Mouse (Mus musculus): ENCODE data around the gene Ncoa6. TPM values are rescaled to one million over a fixed set of nuclear protein-coding genes. Genes with fewer than 3 reads are reported as not detected.

Gene Ncoa6
- polyA plus RNA-seq, 2 experiments, result 26.9 to 45.4 TPM

- Histone ChIP-seq H3K4me2 (replicated peaks; ENCODE audit: low read depth, low read length, severe bottlenecking) (no peak overlapping the region), H3K27ac (replicated peaks; ENCODE audit: low read depth, low read length) (no peak overlapping the region), H3K4me1 (ENCODE audit: control insufficient read depth, insufficient read depth, low read length) (0 out of 2 replicates have a peak, but pooled peaks cover 5% of the 10 kb centered on the region), H3K27me3 (ENCODE audit: control insufficient read depth, insufficient read depth, low read length) (no peaks in the 10 kb centered on the region), H3K36me3 (ENCODE audit: control insufficient read depth, insufficient read depth, low read length) (no peaks in the 10 kb centered on the region), H3K9ac (ENCODE audit: low read depth, low read length, severe bottlenecking) (no peak overlapping the region), H3K9me3 (ENCODE audit: control insufficient read depth, low read length) (no peaks in the 10 kb centered on the region), H3K4me3 (replicated peaks; ENCODE audit: low read length) (no peak overlapping the region)
- no peak for TF ChIP-seq POLR2A (IDR thresholded peaks at IDR 0.05; ENCODE audit: borderline replicate concordance, extremely low read depth, insufficient read depth, insufficient read length)
- ATAC-seq (ENCODE audit: low FRiP score, low read depth) (peak; percentile 43; the same call in 1 of the 2 replicates), DNase-seq (ENCODE audit: low spot score) (peak; percentile 65)
- 53% methylated on average over 13 of the region's 13 CpGs for WGBS
Observed at GRCm38 (mm10) chr2:155504440-155505355, 31.0 kb upstream of the Ncoa6 start.

DNA sequence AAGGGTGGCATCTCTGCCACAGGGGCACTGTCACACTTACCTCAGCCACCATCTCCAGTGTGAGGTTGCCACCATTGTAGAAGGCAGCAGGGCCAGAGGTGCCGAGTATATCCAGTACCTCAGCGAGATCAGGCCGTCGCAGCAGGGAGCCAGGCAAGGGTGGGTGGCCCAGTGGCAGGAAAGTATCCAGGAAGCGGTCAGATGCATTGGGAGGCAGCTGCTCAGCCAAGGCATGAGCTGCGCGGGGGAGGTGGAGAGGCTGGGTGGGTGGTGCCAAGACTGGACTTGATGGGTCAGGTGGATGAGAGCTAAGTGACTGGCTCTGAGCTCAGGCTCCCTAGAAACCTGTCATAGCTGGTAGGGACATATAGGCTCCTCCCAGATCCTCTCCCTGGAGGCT, 28.9 kb upstream of the Ncoa6 start:
- Histone ChIP-seq H3K4me1 (ENCODE audit: control insufficient read depth, insufficient read depth, low read length) (0 out of 2 replicates have a peak, but pooled peaks cover 5% of the 10 kb centered on the region), H3K27me3 (ENCODE audit: control insufficient read depth, insufficient read depth, low read length) (no peaks in the 10 kb centered on the region), H3K4me2 (replicated peaks; ENCODE audit: low read depth, low read length, severe bottlenecking) (no peak overlapping the region), H3K4me3 (replicated peaks; ENCODE audit: low read length) (no peak overlapping the region), H3K9me3 (ENCODE audit: control insufficient read depth, low read length) (no peaks in the 10 kb centered on the region), H3K36me3 (ENCODE audit: control insufficient read depth, insufficient read depth, low read length) (no peaks in the 10 kb centered on the region), H3K9ac (ENCODE audit: low read depth, low read length, severe bottlenecking) (no peak overlapping the region), H3K27ac (replicated peaks; ENCODE audit: low read depth, low read length) (no peak overlapping the region)
- TF ChIP-seq POLR2A (IDR thresholded peaks at IDR 0.05; ENCODE audit: borderline replicate concordance, extremely low read depth, insufficient read depth, insufficient read length), result no peak
- ATAC-seq (ENCODE audit: low FRiP score, low read depth), result no peak
- no peak for DNase-seq (ENCODE audit: low spot score)
- 82% methylated on average over 7 of the region's 7 CpGs for WGBS

GRCm38 (mm10) chr2:155490998-155491397, 17.3 kb upstream of the Ncoa6 start:
- no peak overlapping the region for H3K9ac ChIP-seq (ENCODE audit: low read depth, low read length, severe bottlenecking)
- WGBS, result 94% methylated on average over 6 of the region's 6 CpGs
- DNase-seq (ENCODE audit: low spot score), result no peak

DNA sequence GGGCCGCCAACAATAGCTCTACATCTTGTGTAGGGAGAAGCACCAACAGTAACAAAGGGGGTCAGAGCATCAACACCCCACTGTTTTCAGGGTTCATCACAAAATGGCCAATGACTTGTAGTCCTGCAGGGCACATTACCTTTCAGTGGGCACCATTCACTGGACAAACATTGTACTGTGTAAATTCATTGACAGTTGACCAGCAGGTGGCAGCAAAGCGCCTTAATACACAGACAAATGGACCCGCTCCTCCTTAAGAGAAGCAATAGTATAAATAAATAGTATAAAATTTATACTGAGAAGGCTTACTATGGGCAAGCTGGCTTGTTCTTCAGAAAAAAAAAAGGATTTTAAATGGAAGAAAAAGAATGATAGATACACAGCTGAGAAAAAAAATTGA, 8.3 kb upstream of the Ncoa6 start:
- H3K36me3 ChIP-seq (ENCODE audit: control insufficient read depth, insufficient read depth, low read length), result no peaks in the 10 kb centered on the region
- no peak overlapping the region for H3K27ac ChIP-seq (replicated peaks; ENCODE audit: low read depth, low read length)
- no peaks in the 10 kb centered on the region for H3K4me1 ChIP-seq (ENCODE audit: control insufficient read depth, insufficient read depth, low read length)
- no peak overlapping the region for H3K4me2 ChIP-seq (replicated peaks; ENCODE audit: low read depth, low read length, severe bottlenecking)
- peak; percentile 70 for DNase-seq (ENCODE audit: low spot score)
- H3K9me3 ChIP-seq (ENCODE audit: control insufficient read depth, low read length), result no peaks in the 10 kb centered on the region
- 42% methylated on average over 3 of the region's 3 CpGs for whole genome bisulfite sequencing
- TF ChIP-seq POLR2A (IDR thresholded peaks at IDR 0.05; ENCODE audit: borderline replicate concordance, extremely low read depth, insufficient read depth, insufficient read length), result no peak
- ATAC-seq (ENCODE audit: low FRiP score, low read depth), result no peak
- H3K9ac ChIP-seq (ENCODE audit: low read depth, low read length, severe bottlenecking), result no peak overlapping the region
- H3K4me3 ChIP-seq (replicated peaks; ENCODE audit: low read length), result no peak overlapping the region
- H3K27me3 ChIP-seq (ENCODE audit: control insufficient read depth, insufficient read depth, low read length), result no peaks in the 10 kb centered on the region

More at GRCm38 (mm10) chr2:155490998-155491397, 17.3 kb upstream of the Ncoa6 start:
- Histone ChIP-seq H3K4me1 (ENCODE audit: control insufficient read depth, insufficient read depth, low read length) (no peaks in the 10 kb centered on the region), H3K4me3 (replicated peaks; ENCODE audit: low read length) (no peak overlapping the region), H3K27ac (replicated peaks; ENCODE audit: low read depth, low read length) (no peak overlapping the region), H3K4me2 (replicated peaks; ENCODE audit: low read depth, low read length, severe bottlenecking) (no peak overlapping the region), H3K9me3 (ENCODE audit: control insufficient read depth, low read length) (no peaks in the 10 kb centered on the region), H3K36me3 (ENCODE audit: control insufficient read depth, insufficient read depth, low read length) (no peaks in the 10 kb centered on the region), H3K27me3 (ENCODE audit: control insufficient read depth, insufficient read depth, low read length) (no peaks in the 10 kb centered on the region)
- no peak for ATAC-seq (ENCODE audit: low FRiP score, low read depth)
- TF ChIP-seq POLR2A (IDR thresholded peaks at IDR 0.05; ENCODE audit: borderline replicate concordance, extremely low read depth, insufficient read depth, insufficient read length), result no peak

GRCm38 (mm10) chr2:155472671-155473569, 774 bp downstream of the Ncoa6 start:
- peak overlapping the region; percentile 46 for H3K4me2 ChIP-seq (replicated peaks; ENCODE audit: low read depth, low read length, severe bottlenecking)
- H3K9me3 ChIP-seq (ENCODE audit: control insufficient read depth, low read length), result no peaks in the 10 kb centered on the region
- DNase-seq (ENCODE audit: low spot score) (peak; percentile 42), ATAC-seq (ENCODE audit: low FRiP score, low read depth) (peak; percentile 46)
- H3K4me1 ChIP-seq (ENCODE audit: control insufficient read depth, insufficient read depth, low read length), result peaks cover 8% of the 10 kb centered on the region
- no peaks in the 10 kb centered on the region for H3K27me3 ChIP-seq (ENCODE audit: control insufficient read depth, insufficient read depth, low read length)
- H3K4me3 ChIP-seq (replicated peaks; ENCODE audit: low read length), result peak overlapping the region; percentile 84
- peak overlapping the region; percentile 98 for H3K9ac ChIP-seq (ENCODE audit: low read depth, low read length, severe bottlenecking)
- TF ChIP-seq POLR2A (IDR thresholded peaks at IDR 0.05; ENCODE audit: borderline replicate concordance, extremely low read depth, insufficient read depth, insufficient read length), result no peak
- no peaks in the 10 kb centered on the region for H3K36me3 ChIP-seq (ENCODE audit: control insufficient read depth, insufficient read depth, low read length)
- under 1% methylated on average over 39 of the region's 71 CpGs for WGBS
- H3K27ac ChIP-seq (replicated peaks; ENCODE audit: low read depth, low read length), result peak overlapping the region; percentile 88
